Comparison of ENCODE assay signal across 1 mouse cellular context in the genomic region with DNA sequence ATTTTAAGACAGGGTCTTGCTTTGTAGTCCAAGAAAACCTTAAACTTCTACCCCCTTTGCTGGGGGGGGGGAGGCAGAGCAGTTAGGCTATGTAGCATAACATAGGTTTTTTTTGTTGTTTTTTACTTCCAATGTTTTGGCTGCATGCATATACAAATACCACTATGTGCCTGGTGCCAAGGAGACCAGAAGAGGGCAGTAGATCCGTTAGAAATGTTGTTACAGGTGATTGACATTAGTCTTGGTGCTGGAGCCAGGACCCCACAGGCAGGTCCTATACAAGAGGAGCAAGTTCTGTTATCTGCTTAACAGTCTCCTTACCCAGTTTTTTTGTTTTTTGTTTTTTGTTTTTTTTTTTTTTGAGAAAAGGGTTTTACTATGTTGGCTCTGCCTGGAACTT.
TF ChIP-seq lines count a peak whose summit lies in the region.

No protein-coding gene starts in this region.

TF ChIP-seq in CH12.LX, 34 proteins besides CTCF, POLR2A, EP300 and RAD21 (continued from another document):
- no peak for TF ChIP-seq ETS1 (conservative IDR thresholded peaks at IDR 0.05; ENCODE audit: low read depth, low read length)
- no peak for TF ChIP-seq MAZ (IDR thresholded peaks at IDR 0.05; ENCODE audit: low read depth, low read length)
- no peak for TF ChIP-seq JUN (IDR thresholded peaks at IDR 0.05; ENCODE audit: insufficient read depth, low read depth, low read length)
- TF ChIP-seq ZKSCAN1 (IDR thresholded peaks at IDR 0.05; ENCODE audit: borderline replicate concordance, low read depth, low read length) = no peak
- TF ChIP-seq IRF4 (IDR thresholded peaks at IDR 0.05; ENCODE audit: low read depth, low read length) = no peak
- TF ChIP-seq E2F4 (IDR thresholded peaks at IDR 0.05; ENCODE audit: insufficient replicate concordance, low read depth, low read length) = no peak
- no peak for TF ChIP-seq MEF2A (IDR thresholded peaks at IDR 0.05; ENCODE audit: borderline replicate concordance, low read depth, low read length)
- TF ChIP-seq NRF1 (IDR thresholded peaks at IDR 0.05; ENCODE audit: low read depth, low read length) = no peak
- TF ChIP-seq CHD1 (IDR thresholded peaks at IDR 0.05; ENCODE audit: low read depth, low read length) = no peak
- TF ChIP-seq BHLHE40 (IDR thresholded peaks at IDR 0.05; ENCODE audit: low read depth, low read length) = no peak
- TF ChIP-seq POLR2AphosphoS2 (IDR thresholded peaks at IDR 0.05; ENCODE audit: low read depth, low read length) = no peak
- no peak for TF ChIP-seq MAX (IDR thresholded peaks at IDR 0.05; ENCODE audit: low read length)
- TF ChIP-seq CHD2 (IDR thresholded peaks at IDR 0.05; ENCODE audit: low read length) = no peak
- no peak for TF ChIP-seq JUND (conservative IDR thresholded peaks at IDR 0.05; ENCODE audit: low read depth, low read length)
- no peak for TF ChIP-seq ZMIZ1 (IDR thresholded peaks at IDR 0.05; ENCODE audit: low read depth, low read length)
